Mouse (Mus musculus): ENCODE measurements at regions not wholly inside any gene's neighbourhood (a gene's known extent, or its start where the extent isn't known, plus 50 kb on each side); places are given as distances from the start of the nearest gene placed in this dataset.

DNA sequence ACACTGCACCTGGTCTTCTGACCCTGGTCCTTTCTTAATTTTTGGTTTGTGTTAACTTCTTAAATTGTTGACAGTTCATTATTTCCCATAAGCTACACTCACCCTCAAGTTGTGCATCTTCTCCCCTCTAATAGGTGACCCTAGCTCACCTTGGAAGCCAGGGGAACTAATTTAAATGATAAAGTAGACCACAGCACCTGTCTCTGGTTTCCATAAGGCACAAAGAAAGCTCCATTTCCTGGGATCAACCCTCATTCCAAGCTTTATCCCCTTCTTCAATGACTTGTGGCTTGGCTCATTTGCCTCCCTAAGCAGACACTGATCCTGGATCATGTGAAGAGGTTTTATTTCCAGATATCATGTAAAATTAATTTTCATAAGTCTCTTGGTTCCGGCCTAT lies 276.1 kb upstream of the Tle4 start:
- DNase-seq = no peak

DNA sequence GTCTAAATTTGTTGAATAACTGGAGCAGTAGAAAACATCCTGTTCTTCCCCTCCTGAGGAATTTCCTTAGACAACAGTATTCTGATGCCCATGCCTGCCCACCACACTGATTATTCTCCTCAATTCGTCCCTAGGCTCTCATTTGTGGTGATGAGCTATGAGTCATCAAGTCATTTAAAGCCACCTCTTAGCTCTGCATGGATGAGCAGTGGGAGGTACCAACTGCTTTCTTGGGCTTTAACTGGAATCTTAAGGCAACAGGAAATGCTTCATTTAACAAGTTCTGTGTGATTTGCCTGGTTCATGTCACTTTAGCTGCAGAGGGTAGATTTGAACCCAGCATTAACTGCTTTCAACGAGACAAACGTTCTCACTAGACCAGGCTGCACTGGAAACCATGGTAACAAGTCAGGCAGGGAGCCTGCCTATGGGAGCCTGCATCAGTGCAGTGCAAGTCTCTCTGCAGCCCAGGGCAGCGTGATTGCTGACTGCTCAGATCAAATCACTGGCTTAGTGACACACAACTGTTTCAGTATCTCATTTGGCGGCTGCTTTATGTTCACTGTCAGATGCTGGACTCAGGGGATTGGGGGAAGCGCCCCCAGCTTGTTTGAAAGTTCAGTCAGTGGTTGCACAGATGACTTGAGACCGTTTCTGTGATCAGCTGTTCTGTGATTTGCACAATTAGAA lies 273.5 kb upstream of the Tle4 start:
- no peak for DNase-seq

DNA sequence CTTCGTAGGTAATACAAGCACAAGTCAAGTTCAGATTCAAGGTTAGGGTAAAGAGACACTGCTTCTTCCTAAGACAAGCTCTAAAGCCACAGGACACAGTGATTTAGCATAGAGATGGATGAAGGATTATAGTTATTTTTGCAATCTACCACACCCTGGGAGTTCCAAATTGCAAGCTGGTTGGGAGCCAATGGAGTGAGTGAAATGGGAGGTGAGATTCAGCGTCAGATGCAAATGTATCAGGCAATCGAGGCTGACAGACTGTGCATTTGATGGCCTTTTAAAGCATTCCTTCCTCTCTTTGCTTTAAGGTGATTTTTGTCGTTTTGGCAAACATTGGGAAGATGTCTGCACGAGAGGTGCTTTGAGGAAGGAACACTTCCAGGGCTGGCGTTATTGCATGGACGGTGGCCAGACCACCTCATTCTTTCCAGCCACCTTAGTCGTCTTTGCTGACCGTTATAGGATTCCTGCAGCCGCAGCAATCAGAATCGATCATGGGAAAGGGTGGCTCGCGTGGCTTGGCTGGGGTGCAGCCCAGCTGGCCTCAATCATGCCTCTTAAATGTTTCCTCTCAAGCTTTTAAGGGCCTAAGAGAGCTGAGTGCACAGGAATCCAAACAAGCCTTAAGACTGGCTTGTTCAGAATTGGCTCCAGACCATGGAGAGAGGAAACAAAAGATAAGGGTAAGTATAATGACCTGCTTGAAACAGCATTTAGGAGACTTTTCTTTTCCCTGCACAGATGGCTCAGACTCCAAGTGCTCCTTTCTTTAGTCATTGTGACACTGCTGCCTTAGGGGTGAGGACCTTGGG lies 265.0 kb upstream of the Tle4 start:
- no peak for DNase-seq

DNA sequence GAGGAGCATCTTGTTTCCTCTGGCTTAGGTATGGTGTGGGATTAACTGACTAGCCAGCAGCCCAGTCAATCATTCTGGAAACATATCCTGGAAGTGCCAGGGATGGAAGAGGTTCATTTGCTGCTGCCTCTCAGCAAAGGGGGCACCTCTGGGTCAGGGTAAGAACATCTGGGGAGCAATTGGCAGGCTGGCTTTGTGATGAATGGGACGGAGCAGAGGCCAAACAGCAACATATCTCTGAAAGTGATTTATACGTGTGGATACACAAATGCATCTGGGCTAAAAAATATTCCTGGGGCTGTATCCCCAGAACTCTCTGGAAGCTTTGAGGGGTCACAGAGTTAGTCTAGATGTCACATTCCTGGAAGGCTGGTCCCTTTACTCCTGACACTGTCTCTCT lies 257.2 kb upstream of the Tle4 start:
- no peak for DNase-seq

DNA sequence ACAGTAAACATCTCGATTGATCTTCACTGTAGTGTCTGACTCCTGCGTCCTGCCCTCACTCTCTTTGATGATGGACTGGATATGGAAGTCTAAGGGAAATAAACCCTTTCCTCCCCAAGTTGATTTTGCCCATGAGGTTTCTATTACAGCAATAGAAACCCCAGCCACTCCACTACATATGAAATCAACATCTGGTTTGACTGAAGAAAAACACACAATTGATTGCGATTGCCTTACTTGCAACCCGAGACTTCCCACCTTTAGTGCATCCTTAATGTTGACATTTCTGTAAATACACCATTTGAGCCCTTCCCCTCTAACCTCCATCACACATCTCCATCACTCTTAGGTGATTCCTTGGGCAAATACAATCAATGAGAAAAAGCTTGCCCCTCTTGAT lies 255.6 kb upstream of the Tle4 start:
- DNase-seq = no peak

DNA sequence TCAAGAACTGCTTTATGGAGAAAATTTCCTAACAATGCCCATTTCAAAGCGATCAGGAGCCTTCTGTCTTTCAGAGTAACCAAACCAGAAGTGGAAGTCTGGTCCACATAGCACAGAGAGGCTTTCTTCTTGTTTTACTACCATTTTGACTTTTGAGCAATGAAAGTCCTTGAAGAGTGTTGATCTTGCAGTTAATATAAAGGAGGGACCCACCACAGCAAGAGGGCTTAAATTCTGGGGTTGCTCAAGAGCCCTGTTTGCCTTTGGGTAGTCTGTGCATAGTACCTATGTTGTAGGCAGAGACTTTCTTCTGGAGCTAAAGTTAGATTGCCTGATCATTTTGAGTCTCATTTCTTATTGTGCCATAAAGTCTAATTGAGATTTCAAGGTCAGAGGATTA lies 251.7 kb upstream of the Tle4 start:
- DNase-seq = no peak

DNA sequence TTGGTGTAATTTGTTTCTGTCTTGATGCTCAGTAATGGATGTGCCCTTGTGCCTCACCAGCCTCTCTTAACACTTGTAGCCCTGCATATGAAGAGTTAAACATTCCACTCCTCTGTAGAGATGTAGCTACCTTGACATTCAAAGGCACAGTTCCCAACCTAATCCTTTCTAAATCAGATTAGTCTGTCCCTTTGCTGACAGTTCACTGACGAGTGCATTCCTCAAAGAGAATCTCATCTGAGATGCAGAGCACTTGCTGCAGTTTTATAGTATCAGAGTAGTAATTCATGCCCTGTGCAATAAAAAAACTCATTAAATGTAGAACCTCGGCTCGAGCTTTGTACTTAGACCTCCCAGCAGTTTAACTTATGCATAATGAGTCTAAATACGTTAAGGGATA lies 249.3 kb upstream of the Tle4 start:
- DNase-seq = no peak

DNA sequence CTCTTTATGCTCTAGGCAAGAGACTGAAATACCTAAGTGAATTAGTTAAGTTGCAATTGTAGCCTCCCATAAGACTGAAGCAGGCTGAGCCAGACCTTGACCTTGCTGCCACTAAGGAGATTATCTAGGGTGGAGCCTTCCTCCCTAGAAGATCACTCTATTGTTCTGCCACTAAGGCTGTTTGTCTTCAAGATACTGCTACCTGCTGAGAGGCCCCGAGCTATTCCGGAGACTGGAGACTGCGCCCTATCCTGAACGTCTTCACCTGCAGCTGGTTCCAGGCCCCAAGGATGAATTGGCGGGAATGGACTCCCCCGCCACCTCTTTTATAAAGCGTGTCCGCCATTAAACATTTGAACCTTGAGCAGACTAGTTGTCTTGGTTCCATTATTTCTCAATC lies 237.8 kb upstream of the Tle4 start:
- no peak for DNase-seq

DNA sequence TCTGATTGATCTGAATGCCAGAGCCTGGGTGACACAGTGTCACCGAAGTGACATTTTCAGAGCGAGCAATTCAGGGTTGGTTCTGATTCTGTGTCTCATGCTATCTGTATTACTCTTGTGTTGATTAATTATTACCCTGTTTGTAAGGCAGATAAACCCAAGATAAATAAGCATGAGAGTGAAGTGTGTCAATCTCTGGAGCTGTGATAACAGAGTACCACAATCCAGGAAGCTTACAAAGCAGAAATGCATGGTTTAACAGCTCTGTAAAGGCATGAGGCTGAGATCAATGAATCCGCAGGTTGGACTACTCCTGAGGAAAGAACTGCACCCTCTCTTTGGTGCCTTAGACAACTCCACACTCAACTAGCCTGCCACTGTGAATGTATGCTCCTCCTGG lies 218.5 kb upstream of the Tle4 start:
- no peak for DNase-seq

DNA sequence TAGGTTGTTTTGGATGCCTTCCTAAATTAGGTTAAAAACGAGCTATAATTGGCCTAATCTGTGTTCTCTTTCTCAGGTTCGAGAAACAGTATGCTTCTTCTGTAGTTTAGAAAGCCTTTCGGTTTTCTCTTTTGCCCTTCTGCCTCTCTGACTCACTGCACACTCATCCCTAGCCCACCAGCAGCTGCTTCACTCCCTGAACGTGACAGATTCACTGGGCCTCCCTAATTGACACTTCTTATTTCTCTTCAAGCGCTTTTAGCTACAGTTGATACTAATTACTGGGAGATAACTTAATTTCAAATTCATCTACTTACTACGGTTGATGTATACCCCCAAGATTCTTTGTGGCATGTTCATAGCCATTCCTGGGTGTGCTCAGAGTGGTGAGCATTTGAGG lies 208.9 kb upstream of the Tle4 start:
- DNase-seq = no peak

DNA sequence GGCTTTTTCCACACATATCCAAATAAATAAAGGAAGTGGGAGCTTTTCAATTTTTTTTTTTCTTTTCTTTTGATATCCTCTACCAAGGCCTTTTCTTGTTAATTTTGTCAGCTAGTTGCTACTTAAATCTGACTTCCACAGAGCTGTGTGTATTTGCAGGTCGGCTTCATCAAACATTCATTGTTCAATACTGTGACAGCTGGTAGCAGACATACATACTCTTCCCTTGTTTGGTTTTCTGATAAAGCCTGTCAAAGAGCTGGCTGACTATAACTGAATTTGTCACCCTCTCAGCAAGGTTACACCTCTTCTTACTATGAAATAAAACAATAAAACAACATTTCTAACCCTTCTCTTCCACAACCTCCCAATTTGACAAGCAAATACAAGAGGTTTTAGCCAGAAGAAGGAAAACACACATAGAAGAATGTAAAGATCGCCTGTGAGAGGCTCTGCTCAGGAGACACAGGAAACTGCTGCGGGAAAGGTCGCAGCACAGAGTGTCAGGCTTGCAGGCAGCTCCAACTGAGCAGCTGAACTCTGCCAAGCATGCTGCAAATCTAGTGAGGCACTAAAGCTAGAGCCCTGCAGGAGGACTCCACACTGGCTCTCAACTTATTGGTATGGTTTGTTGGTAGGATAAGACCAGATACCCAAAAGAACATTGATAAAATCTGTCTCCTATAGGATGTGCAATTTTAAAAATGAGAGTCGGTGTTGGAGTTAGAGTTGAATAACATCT lies 205.2 kb upstream of the Tle4 start:
- DNase-seq = no peak

DNA sequence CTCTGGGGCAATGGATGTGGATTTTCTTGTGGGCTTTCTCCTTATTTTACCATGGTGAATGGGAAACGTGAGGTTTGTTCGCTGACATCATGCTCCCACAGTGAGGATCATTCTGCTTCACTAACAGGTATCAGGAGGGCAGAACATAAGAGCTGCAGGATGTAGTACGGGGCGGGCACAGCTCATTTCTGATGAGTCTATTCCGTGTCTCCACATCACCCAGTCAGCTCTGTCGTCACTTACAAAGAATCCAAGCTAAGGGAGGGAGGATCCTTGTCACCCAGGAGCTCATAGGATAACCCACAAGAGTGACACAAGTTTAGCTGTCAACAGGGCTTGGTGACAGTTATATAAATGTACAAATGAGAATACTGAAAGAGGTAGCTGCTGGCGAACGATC lies 203.8 kb upstream of the Tle4 start:
- DNase-seq = no peak

DNA sequence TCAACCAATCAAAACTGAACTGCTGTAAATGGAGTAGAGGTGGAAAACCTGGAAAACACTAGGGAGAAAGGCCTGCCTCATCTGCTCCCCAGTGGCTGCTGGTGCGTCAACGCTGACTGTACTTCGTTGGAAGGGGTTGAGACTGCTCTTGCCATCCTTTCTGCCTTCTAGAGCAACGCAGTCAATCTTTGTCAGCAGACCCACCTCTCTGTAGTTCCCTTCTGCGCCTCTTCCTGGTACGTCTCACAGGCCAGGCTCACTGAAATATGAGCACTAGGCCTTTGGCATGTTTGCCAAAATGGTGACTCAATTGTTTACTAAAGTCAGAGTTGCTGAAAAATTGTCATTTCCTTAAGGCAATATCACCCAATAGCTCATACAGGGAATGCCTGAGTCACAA lies 201.2 kb upstream of the Tle4 start:
- DNase-seq = no peak

DNA sequence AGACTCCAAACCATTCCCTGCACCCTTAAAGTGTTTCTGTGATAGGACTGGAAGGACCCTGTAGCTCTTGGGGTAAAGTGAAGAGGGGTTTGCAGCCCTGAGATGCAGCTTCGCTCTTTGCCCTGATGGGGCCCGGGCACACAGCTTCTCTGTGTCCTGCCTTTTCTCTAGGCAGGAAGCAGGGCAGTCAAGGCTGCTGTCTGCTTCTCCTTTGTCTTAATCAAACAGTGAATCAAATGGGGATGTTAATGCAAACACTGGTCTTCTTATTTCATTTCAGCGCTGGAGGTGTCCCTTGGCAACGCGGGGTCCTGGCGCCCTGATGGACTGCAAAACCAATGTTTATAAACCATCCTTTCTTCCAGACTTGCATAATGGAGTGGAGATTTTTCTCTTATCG lies 200.6 kb upstream of the Tle4 start:
- no peak for DNase-seq

DNA sequence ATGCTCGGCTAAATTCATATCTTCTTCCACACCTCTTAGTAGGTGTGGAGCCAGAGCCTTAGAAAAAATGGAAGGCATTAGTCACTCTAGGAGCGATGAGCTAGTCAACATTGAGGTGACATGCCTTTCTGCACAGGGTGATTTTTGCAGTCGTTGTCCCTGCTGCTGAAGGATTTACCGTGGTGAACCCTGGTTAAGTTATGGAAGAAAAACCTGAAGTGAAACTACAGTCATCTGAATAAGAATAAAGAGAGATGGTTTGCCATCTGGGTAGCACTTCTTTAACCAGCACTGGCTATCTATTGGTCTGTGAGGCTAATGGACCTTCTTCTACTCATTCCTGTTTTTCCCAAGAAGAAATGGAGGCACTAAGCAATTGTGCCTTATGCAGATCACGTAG lies 198.1 kb upstream of the Tle4 start:
- no peak for DNase-seq

DNA sequence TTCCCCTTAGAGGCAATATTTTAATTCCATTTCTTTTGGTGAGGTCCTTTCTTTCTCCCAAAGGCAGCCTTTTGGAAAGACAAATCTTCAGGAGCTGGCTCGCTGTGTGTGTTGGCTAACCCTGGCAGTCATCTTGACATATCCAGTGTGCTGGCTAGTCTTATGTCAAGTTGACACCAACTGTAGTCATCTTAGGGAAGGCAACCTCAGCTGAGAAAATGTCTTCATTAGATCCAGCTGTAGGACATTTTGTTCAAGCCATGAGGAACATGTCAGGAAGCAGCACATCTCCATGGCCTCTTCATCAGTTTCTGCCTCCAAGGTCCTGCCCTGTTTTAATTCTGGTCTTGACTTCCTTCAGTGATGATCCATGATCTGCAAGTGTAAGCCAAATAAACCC lies 192.1 kb upstream of the Tle4 start:
- no peak for DNase-seq

DNA sequence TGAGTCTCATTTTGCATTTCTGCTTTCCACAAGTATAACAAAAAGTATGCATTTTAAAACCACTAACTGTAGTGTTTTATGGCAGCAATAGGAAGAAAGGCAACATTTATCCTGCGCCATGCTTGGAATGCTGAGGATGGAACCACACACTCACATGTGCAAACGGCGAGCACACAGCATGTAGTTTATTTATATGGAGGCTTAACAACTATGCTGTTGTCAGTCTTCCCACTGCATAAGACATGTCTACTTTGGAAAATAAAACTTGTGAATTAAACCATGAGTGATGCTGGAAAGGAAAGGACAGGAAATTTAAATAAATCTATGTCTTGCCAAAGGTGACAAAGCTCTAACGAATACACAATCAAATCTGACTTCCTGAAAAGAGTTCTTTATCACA lies 190.8 kb upstream of the Tle4 start:
- no peak for DNase-seq

DNA sequence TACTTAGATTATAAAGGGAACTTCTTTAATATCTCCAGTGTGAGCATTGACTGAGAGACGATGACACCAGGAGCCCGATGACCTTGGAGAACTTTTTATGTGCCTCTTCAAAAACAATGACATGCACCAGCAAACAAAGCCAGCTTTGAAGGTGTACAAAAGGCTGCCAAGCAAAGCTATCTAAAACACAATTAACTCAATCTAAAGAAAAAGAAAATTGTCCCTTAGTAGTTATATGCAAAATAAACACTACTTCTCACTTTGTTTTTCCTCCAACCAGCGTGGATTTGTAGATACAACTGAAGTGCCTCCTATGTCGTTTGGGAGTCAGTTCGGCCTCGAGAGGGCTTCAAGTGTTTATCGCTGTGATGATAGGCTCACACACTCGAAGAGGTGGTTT lies 189.0 kb upstream of the Tle4 start:
- DNase-seq = no peak

DNA sequence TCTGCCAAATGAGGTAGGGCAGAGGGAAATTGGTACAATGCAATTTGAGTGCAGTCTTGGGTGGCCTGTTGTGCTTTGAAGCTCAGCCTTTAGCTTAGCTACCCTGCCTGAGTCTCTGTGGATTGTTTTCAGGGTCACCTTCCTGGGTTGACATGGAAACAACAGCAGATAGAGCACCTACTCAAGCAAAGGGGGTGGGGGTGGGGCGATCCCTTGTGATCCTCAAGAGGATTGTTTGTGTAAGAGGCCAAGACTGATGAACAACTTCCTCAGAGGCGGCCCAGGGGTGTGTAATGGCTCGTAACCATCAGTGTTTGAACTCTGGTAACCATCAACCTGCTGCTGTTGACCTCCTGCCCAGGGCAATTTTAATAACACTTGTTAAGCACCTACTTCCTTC lies 187.8 kb upstream of the Tle4 start:
- no peak for DNase-seq

DNA sequence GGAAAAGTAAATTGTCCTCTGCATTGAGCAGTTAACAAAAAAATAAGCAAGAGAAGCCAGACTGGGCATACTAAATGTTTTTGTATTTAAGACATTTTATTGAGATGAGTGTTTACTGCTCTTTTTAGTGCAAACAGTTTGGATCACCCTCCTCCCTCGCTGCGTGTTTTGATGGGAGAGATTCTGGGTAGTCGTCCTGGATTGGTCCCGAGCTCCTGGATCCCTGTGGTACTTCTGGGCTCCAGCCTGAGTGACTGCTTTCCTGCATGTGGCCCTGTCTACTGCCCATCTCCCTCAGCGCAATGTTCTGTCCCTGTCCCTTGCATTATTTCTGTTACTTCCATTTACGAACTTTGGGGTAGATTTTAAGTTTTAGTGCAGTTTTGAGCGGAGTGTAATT lies 179.9 kb upstream of the Tle4 start:
- DNase-seq = no peak

DNA sequence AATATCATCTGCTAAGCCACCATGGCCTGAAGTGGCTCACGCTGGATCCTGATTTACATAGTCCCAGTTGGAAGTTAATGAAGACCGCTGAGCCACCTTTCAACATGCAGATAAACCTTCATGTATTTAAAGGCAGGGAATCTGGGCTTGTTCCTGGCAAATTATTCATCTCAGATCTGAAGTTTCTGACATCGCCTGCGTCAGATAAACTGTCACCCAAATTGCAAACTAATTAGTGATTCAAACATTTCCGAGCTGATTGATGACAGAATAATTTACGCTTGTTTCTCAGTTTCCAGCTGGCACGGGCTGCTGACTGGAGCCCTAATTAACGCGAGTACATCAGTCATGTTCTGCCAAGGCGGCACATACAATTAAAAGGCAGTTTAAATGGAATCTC lies 179.3 kb upstream of the Tle4 start:
- no peak for DNase-seq

DNA sequence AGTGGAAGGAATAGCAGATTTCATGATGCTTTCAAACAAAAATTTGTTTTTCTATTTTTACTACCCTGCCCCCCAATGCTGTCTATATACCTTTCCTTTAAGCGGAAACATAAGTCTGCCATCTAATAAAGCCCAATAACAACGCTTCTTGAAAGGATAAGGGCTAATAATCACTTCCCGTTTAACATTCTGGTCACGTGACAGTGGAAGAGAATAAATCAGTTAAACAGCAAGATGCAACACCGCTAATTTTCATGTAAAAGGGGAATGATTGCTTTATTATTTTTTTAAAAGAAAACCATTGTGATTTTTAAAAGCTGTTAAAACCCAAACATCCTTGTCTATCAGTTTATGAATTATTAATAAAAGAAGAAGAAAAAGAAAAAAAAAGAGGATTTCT lies 178.9 kb upstream of the Tle4 start:
- DNase-seq = no peak

DNA sequence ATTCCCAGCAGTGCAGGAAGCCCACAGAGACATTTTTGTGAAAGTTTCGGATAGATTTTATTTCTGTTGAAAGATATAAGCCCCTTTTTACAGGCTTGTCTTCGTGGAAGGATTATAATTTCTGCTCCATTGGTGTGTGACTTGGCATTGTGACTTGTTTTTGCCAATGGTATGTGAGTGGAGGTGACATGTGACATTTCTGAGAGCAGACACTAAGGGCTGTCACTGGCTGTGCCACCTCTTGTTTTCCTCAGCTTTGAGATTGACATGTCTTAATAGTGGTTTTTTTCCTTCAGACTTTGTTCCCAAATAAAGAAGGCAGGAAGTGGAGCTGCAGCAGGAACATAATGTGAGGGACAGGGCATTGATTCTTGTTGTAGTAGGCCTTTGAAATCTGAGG lies 174.9 kb upstream of the Tle4 start:
- DNase-seq = no peak

DNA sequence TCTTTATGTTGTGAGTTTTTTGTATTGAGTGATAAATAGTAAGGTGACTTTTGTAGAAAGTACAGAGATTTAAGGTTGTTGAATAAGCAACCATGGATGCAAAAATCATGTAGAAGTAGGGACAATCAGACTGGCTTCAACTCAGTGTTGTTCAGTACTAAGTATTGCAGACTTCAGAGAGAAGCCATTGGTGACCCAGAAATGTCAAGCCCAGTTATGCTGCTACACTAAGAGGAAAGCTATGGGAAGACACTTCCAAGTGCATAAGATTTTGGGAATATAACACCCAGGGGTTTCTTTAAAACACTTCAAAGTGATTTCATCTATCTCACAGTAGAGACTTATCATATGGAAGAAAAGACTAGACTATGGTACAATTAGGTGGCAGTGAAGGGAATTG lies 154.8 kb upstream of the Tle4 start:
- no peak for DNase-seq

All from kidney, adult 8-10 months (tissue).